Mouse (Mus musculus) heart, adult 2 months (tissue): ENCODE results near the gene 1700123L14Rik.

ENCODE experiments used
- CTCF ChIP-seq: fragments of 200-600 bp; IDR thresholded peaks from 2 replicates; pipeline ENCODE4 v1.8.1; 2022; ENCODE audit warnings: antibody characterized with exemption, mild to moderate bottlenecking, moderate library complexity
- EP300 ChIP-seq: fragments of 200-500 bp; IDR thresholded peaks from 2 replicates; pipeline ENCODE4 v1.6.1; 2011; ENCODE audit warnings: low read depth, low read length, control low read depth; ENCODE audit not compliant: insufficient read depth

DNA sequence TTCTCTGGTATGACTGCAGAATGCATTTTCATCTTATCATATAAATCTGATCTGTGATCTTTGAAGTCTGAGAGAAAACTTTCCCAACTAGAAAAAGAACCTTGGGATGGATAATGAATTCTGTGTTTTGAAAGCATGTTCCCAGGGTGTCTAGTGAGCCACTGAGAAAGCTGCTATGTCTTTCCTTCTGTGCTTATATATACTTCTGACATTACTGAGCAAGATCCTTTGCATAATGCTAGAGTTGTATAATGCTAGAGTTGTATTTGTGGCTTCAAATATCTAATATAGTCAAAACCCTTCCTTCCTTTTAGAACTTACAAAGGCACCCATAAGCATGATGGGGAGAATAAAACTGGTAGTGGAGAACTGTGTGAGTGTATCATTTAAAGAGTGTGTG, 12.5 kb upstream of the 1700123L14Rik start:
- no peak for TF ChIP-seq CTCF
- no peak for TF ChIP-seq EP300
